Mouse (Mus musculus): ENCODE measurements at regions not wholly inside any gene's neighbourhood (a gene's known extent, or its start where the extent isn't known, plus 50 kb on each side); places are given as distances from the start of the nearest gene placed in this dataset.
"Not testable (repeated sequence)": the region's sequence is repeated elsewhere in the genome, so short reads cannot be mapped to it uniquely, and the experiment has no call there.

- no peak for DNase-seq (ENCODE audit: low read depth, low spot score)
- 79% methylated on average over 7 of the region's 7 CpGs for WGBS
These were observed 55.2 kb downstream of the Gm12728 start for GRCm38 (mm10) chr4:105844675-105845466.

GRCm38 (mm10) chr4:105845998-105846989 is 56.6 kb downstream of the Gm12728 start:
- WGBS: 81% methylated on average over 3 of the region's 3 CpGs
- DNase-seq (ENCODE audit: low read depth, low spot score): not testable (repeated sequence)

GRCm38 (mm10) chr4:105853086-105853485 is 63.4 kb downstream of the Gm12728 start:
- WGBS: 94% methylated on average over 6 of the region's 6 CpGs
- no peak for DNase-seq (ENCODE audit: low read depth, low spot score)

GRCm38 (mm10) chr4:105859052-105859864 is 69.6 kb downstream of the Gm12728 start:
- WGBS: 66% methylated on average over 15 of the region's 15 CpGs

GRCm38 (mm10) chr4:105860930-105861653 is 71.4 kb downstream of the Gm12728 start:
- 82% methylated on average over 11 of the region's 11 CpGs for WGBS
- DNase-seq (ENCODE audit: low read depth, low spot score): no peak

More at GRCm38 (mm10) chr4:105859052-105859864, 69.6 kb downstream of the Gm12728 start:
- DNase-seq (ENCODE audit: low read depth, low spot score): no peak

GRCm38 (mm10) chr4:105861654-105862037 is 72.0 kb downstream of the Gm12728 start:
- no peak for DNase-seq (ENCODE audit: low read depth, low spot score)

GRCm38 (mm10) chr4:105870512-105870911 is 80.8 kb downstream of the Gm12728 start:
- DNase-seq (ENCODE audit: low read depth, low spot score): no peak
- WGBS: 73% methylated on average over 3 of the region's 3 CpGs

GRCm38 (mm10) chr4:105877246-105877645 is 87.6 kb downstream of the Gm12728 start:
- DNase-seq (ENCODE audit: low read depth, low spot score): no peak
- WGBS: 76% methylated on average over 5 of the region's 5 CpGs

- WGBS: 57% methylated on average over 3 of the region's 3 CpGs
These were observed 90.2 kb downstream of the Gm12728 start for GRCm38 (mm10) chr4:105879891-105880290.

GRCm38 (mm10) chr4:105884791-105885190 is 95.1 kb downstream of the Gm12728 start:
- DNase-seq (ENCODE audit: low read depth, low spot score): no peak
- 53% methylated on average over 3 of the region's 3 CpGs for WGBS

More at GRCm38 (mm10) chr4:105879891-105880290, 90.2 kb downstream of the Gm12728 start:
- no peak for DNase-seq (ENCODE audit: low read depth, low spot score)

- no peak for DNase-seq (ENCODE audit: low read depth, low spot score)
- WGBS: 88% methylated on average over 4 of the region's 4 CpGs
These were observed 101.8 kb downstream of the Gm12728 start for GRCm38 (mm10) chr4:105891438-105891837.

GRCm38 (mm10) chr4:105892065-105892464 is 102.4 kb downstream of the Gm12728 start:
- WGBS: 34% methylated on average over 2 of the region's 2 CpGs
- DNase-seq (ENCODE audit: low read depth, low spot score): no peak

GRCm38 (mm10) chr4:105895116-105895515 is 105.4 kb downstream of the Gm12728 start:
- WGBS: 57% methylated on average over 2 of the region's 2 CpGs

GRCm38 (mm10) chr4:105898054-105898847 is 108.6 kb downstream of the Gm12728 start:
- DNase-seq (ENCODE audit: low read depth, low spot score): no peak

More at GRCm38 (mm10) chr4:105895116-105895515, 105.4 kb downstream of the Gm12728 start:
- DNase-seq (ENCODE audit: low read depth, low spot score): no peak

GRCm38 (mm10) chr4:105904896-105905295 is 115.2 kb downstream of the Gm12728 start:
- WGBS: 66% methylated on average over 8 of the region's 8 CpGs
- no peak for DNase-seq (ENCODE audit: low read depth, low spot score)

More at GRCm38 (mm10) chr4:105898054-105898847, 108.6 kb downstream of the Gm12728 start:
- WGBS: 91% methylated on average over 5 of the region's 5 CpGs

GRCm38 (mm10) chr4:105906411-105906810 is 116.7 kb downstream of the Gm12728 start:
- DNase-seq (ENCODE audit: low read depth, low spot score): no peak
- 69% methylated on average over 4 of the region's 4 CpGs for WGBS

- 88% methylated on average over 7 of the region's 7 CpGs for WGBS
- DNase-seq (ENCODE audit: low read depth, low spot score): no peak
These were observed 117.9 kb downstream of the Gm12728 start for GRCm38 (mm10) chr4:105907611-105908010.

- DNase-seq (ENCODE audit: low read depth, low spot score): no peak
These were observed 118.6 kb downstream of the Gm12728 start for GRCm38 (mm10) chr4:105908281-105908680.
